Mouse (Mus musculus) layer of hippocampus, adult 18-20 months (tissue): ENCODE measurements around the gene Tfr2. TPM values are rescaled to one million over a fixed set of nuclear protein-coding genes. Genes with fewer than 3 reads are reported as not detected.

Source experiments
- DNase-seq, 2 experiments: peaks; one replicate each; pipeline ENCODE4 v3.0.0; 2022; ENCODE audit warnings: low spot score in 2 of 2
- microRNA-seq, 2 experiments: library from miRNA; unstranded; fragments of <30 nt; microRNA quantifications; one replicate each; pipeline ENCODE4 v1.2.0; 2021
- total RNA-seq, 2 experiments: library from RNA; stranded (reverse); gene quantifications; 2 replicates each; pipeline ENCODE4 v1.2.3; 2021

Tfr2 gene
- total RNA-seq, 2 experiments from 2014 or later: 14.6 to 15.2 TPM

DNA sequence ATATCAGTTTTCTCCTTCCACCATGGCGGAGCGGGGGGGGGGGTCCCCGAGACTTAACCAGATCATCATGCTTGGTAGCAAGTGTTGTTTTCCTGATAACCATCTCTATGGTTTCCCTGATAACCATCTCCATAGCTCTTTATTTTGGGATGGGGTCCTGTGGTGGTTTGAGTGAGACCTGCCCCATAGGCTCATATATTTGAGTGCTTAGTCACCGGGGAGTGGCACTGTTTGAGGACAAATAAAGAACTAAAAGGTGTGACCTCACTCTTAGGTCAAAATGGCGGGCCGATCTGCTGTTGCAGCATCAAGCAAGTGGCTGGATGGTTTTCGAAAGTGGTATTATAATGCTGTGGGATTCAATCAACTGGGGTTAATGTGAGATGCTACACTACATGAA is 45.7 kb downstream of the Tfr2 start:
- DNase-seq: no peak

DNA sequence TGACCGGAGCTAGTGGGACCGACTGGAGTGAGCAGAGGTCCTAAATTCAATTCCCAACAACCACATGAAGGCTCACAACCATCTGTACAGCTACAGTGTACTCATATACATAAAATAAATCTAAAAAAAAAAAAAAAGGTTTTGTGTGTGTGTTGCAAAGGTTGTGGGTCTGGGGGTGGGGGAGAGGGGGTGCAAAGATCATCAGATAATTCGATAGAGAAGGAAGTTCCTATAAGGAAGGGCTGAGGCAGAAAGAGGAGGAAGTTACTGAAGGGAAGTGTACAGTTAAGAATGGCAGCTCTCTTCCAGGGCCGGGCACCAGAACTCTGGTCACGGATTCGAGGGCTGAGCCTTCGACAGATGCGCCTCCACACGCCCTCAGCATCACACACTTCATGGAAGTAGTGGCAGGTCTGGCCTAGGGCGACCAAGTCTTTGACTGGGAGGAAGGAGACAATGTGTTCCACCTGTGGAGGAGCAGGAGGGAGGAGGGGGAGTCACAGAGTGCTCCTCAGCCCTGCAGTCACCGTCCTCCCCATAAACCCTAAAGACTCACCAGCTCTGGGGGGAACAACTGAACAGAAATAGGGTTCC is 54.4 kb downstream of the Tfr2 start:
- no peak for DNase-seq

DNA sequence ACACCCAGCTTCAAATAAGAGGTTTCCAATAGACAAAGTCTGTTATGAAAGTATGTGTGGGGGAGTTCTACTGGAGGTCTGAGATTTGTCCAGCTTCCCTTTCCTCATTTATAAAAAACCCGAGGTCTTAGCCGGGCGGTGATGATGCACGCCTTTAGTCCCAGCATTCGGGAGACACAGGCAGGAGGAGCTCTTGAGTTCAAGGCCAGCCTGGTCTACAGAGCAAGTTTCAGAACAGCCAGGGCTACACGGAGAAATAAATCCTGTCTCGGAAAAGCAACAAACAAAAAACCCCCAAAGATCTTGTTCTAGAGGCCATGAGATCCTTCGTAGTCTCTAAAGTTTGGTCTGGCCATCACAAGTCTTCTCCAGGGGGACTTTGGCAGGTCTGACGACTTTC is 58.4 kb downstream of the Tfr2 start:
- no peak for DNase-seq

DNA sequence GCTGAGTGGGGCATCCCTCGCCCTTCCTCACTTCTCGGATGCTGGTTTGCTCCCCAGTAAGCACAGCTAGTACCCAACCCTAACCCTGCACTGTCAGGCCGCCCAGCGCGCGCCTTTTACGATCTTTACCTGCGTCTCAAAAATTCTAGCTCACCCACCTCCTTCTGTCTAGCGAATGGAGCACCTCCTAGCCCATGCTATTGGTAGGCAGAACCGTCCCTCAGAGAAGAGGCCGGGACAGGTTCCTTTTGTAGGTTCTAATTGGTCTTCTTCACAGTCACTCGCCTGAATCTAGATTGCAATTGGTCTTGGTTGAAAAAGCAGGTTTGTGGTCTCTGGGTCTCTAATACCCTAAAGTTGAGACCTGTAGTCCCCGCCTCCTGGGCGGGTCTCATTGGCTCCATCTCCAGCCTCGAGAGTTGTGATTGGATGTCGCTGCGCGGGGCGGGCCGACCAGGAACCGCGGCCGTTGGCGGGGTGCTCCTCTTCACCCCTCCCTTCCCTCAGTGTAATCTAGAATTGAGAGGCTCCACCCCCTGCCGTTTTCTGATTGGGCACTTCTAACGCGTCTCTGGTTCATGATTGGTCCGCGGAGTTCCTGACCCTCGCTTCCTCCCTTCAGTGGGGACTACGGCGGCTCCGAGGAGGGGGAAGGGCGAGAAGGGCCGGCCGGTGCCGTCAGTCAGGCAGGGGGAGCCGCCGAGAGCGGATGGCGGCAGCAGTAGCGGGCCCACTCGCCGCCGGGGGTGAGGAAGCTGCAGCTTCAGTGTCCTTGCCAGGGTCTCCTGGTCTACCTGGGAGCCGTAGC is 59.1 kb downstream of the Tfr2 start, which contains the start of the genes Fbxo24, Lrch4 and Gm20605:
Gene Fbxo24 (minus strand): TSS at position 505 of the 808 bp plus-strand sequence.
Gene Lrch4 (plus strand): TSS at position 624 of the 808 bp plus-strand sequence.
Gene Gm20605 (plus strand): TSS at position 678 of the 808 bp plus-strand sequence.
- DNase-seq: peak; percentile 99

DNA sequence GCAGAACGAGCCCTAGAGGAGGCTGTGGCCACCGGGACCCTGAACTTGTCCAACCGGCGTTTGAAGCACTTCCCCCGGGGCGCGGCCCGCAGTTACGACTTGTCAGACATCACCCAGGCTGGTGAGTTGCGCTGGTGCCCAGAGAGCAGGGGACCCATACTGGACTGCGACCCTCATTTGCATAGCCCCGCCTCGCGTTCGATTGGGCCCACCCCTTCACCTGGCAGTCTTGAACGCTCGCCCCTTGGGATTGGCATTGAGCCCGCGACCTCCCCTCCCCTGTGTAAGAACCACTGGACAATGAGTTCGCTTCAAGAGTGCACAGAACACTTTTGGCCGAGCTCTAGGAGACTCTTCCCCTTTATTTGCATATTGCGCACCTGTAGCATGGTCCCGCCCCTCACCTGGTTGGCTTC is 59.7 kb downstream of the Tfr2 start:
- DNase-seq: no peak

DNA sequence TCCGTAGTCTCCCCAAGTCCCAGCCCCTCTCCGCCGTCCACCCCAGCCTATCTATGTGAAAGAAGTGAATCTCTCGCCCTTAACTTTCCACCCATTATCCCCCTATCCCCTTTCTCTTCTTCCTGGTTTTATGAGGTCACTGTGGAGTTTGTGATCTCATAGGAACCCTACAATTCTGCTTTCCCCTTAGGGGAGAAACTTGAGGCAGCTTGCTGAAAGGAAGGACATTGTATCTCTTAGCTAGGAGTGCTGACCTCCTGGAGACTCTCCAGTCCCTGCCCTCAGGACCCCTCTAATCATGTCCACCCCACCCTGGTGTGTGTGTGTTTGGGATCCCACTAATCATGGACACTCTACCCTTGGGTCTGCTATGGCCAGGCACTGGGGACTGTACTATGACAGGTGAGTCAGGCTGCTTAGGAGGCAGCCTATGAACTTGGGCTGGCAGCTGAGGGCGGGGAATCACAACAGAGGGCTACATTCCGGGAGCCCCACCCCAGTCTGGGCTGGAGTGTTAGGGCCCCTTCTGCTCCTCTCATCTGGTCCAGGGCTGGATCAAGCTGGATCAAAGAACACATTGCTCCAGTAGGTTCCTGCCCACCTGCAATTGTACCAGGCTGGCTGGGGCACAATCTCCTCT is 60.4 kb downstream of the Tfr2 start:
- no peak for DNase-seq

DNA sequence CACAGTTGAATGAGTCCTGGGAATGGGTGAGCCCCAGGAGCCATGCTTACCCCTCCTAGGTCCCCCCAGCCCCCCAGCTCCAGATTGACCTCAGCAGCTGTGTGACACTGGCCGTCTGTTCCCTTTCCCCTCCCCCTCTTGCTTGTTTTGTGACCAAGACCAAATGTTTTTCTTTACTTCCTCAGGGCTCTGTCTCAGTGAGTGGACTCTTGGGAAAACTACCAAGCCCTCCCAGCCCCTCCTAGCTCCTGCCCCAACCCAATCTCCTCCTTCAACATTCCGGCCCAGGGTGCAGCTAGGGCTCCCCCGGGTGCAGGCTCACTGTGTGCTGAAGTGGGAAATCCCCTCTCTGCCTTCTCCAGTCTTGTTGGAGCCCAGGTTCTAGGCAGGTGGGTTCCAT is 61.0 kb downstream of the Tfr2 start:
- no peak for DNase-seq

DNA sequence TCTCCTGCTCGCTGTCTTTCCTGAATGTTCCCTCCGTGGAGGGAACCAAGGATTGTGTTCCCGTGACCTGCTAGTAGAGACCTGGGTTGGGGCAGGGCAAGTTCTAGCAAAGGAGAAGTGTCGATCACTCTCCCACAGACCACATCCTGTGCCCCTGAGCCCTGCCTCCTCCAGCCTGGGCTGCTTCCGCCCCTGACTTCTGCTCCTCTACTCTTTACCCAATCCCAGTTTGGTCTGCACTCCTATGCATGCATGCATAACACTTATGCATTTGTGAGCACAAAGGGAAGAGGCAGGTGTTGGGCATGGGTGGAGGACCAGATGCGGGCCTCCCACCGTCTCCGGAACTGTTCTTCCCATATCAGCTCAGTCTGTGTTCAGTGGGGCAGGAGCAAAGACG is 61.5 kb downstream of the Tfr2 start:
- peak; percentile 41 to 66 for DNase-seq

DNA sequence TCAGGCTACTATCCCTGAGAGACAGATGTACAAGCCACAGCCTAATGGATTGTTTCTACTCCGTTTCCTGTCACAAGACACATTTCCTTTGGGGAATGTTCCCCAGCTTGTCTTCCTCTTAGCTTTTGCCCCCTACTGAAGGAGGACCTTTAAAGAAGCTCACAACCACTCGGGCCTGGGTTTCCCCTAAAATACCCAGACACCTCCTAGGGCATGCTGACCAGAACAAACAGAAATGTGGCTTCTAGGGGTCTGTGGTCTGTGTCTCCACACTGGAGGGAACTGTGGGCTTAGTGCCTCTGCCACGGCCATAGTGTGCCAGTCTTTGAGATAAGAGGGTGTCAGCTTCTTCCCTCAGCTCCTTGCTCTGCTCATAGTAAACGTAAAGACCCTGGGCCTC is 62.0 kb downstream of the Tfr2 start:
- no peak for DNase-seq

DNA sequence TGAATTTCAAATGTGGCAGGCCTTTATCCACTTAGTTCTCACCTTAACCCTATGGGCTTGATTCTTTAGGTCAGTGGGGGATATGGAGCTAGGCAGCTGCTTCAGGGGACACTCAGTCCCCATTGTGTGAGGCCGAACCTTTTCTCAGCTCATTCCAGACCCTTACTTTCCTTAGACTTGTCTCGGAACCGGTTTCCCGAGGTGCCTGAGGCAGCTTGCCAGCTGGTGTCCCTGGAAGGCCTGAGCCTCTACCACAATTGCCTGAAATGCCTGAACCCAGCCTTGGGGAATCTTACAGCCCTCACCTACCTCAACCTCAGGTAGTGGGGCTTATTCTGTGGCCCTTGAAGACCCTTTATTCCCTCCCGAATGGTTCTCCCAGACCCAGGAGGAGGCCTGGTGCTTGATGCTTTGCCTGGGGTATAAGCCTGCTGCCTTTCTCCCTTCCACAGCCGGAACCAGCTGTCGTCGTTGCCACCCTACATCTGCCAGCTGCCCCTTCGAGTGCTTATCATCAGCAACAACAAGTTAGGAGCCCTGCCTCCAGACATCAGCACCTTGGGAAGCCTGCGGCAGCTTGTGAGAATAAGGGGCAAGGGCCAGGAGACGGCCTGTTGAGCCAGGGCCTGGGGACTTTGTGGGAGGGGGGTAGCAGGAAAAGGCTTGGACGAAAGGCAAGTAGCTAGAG is 63.9 kb downstream of the Tfr2 start:
- DNase-seq: no peak

Small RNAs within 50 kb of the gene (microRNA-seq; reads per million reads assigned to microRNA genes)
- 0.99 to 1.2 reads per million in 2 experiments for gene Mir6418

Other genes starting within 250 kb of the Tfr2 start
- gene Slc12a9, start 236.2 kb upstream of the Tfr2 start, total RNA-seq: 10 to 100 TPM; 21.6 to 23.7 TPM
- gene Ephb4, start 219.7 kb upstream of the Tfr2 start, total RNA-seq: 1 to 10 TPM; 4.5 to 4.7 TPM
- gene Zan, start 92.8 kb upstream of the Tfr2 start, total RNA-seq: under 1 TPM; 0.15 to 0.33 TPM
- gene Pop7, start 67.3 kb upstream of the Tfr2 start, total RNA-seq: 10 to 100 TPM; 33.2 to 34.6 TPM
- 10 to 100 TPM; 64.1 to 65.4 TPM for gene Gigyf1, start 51.3 kb upstream of the Tfr2 start, total RNA-seq
- gene Epo, start 36.6 kb upstream of the Tfr2 start, total RNA-seq: not detected
- 100 to 1,000 TPM; 573 to 580 TPM for gene Gnb2, start 36.3 kb upstream of the Tfr2 start, total RNA-seq
- 100 to 1,000 TPM; 118 to 136 TPM for gene Actl6b, start 16.3 kb upstream of the Tfr2 start, total RNA-seq
- gene Mospd3, start 31.2 kb downstream of the Tfr2 start, total RNA-seq: 10 to 100 TPM; 20.9 to 25.2 TPM
- gene Pcolce, start 43.9 kb downstream of the Tfr2 start, total RNA-seq: 1 to 10 TPM; 6.1 to 7.5 TPM
- under 1 TPM; 0.20 to 0.47 TPM for gene Fbxo24, start 59.2 kb downstream of the Tfr2 start, total RNA-seq
- gene Lrch4, start 59.3 kb downstream of the Tfr2 start, total RNA-seq: 10 to 100 TPM; 18.9 to 24.2 TPM
- gene Gm20605, start 59.3 kb downstream of the Tfr2 start, total RNA-seq: 10 to 100 TPM; 13.5 to 21.4 TPM
- gene Sap25, start 71.5 kb downstream of the Tfr2 start, total RNA-seq: 1 to 10 TPM; 8.2 to 9.5 TPM
- under 1 TPM; 0.30 to 0.53 TPM for gene Irs3, start 75.9 kb downstream of the Tfr2 start, total RNA-seq
- gene Agfg2, start 114.9 kb downstream of the Tfr2 start, total RNA-seq: 10 to 100 TPM; 72.6 to 73.5 TPM
- 10 to 100 TPM; 72.6 to 74.4 TPM for gene Nyap1, start 171.8 kb downstream of the Tfr2 start, total RNA-seq
- 100 to 1,000 TPM; 164 to 187 TPM for gene Tsc22d4, start 175.9 kb downstream of the Tfr2 start, total RNA-seq
- 10 to 100 TPM; 23.1 to 26.4 TPM for gene Ppp1r35, start 209.0 kb downstream of the Tfr2 start, total RNA-seq
- gene Mepce, start 217.8 kb downstream of the Tfr2 start, total RNA-seq: 10 to 100 TPM; 52.1 to 53.6 TPM
- 1 to 10 TPM; 6.1 TPM for gene Zcwpw1, start 218.0 kb downstream of the Tfr2 start, total RNA-seq